Comparison of ENCODE assay signal across 8 mouse cellular contexts in genomic region chr10:75182151-75182774, GRCm38 (mm10). TPM values are rescaled to one million over a fixed set of nuclear protein-coding genes. Genes with fewer than 3 reads are reported as not detected.
DNase-seq lines count a peak whose midpoint lies in the region; ATAC-seq and TF ChIP-seq lines count a peak whose summit lies in the region.

No protein-coding gene starts in this region.

- no peak overlapping the region for H3K4me2 ChIP-seq in limb, embryonic 12.5 days
- H3K4me2 ChIP-seq in midbrain, postnatal 0 days (ENCODE audit: low read depth, low read length, poor library complexity, severe bottlenecking) = no peak overlapping the region

- intact Hi-C loops in heart, adult 2 months (cut with DNase I) = loop anchor here (1.0 kb wide), 4 partner anchors 69 to 304 kb away; no protein-coding TSS in a partner anchor

- TF ChIP-seq CTCF in heart, adult 2 months (IDR thresholded peaks at IDR 0.05) = no peak; the same call in 1 of the 2 replicates
- peak; percentile 92 for TF ChIP-seq CTCF in midbrain, postnatal 0 days (IDR thresholded peaks at IDR 0.05)

- TF ChIP-seq EP300 in heart, adult 2 months (IDR thresholded peaks at IDR 0.05; ENCODE audit: insufficient read depth, low read depth, low read length) = peak; percentile 88

- no peak overlapping the region for H3K27ac ChIP-seq in heart, adult 2 months
- H3K27ac ChIP-seq in heart, embryonic 10.5 days = no peak overlapping the region
- H3K27ac ChIP-seq in limb, embryonic 12.5 days = peak overlapping the region; percentile 53; the same call in 1 of the 2 replicates
- H3K27ac ChIP-seq in midbrain, postnatal 0 days (ENCODE audit: low read depth, low read length) = no peak overlapping the region

- no peak for TF ChIP-seq POLR2A in heart, adult 2 months (IDR thresholded peaks at IDR 0.05; ENCODE audit: insufficient read depth, low read depth, low read length)

- ATAC-seq in limb, embryonic 12.5 days (ENCODE audit: insufficient number of reproducible peaks, insufficient read depth, low FRiP score, low TSS enrichment, low read depth) = peak; percentile 46; the same call in 1 of the 2 replicates
- peak; percentile 60 for ATAC-seq in midbrain, postnatal 0 days (ENCODE audit: low FRiP score)

- no peaks in the 10 kb centered on the region for H3K79me2 ChIP-seq in heart, adult 2 months (replicated peaks; ENCODE audit: control insufficient read depth, insufficient read depth, low read length)

- no peaks in the 10 kb centered on the region for H3K27me3 ChIP-seq in heart, adult 2 months (ENCODE audit: control insufficient read depth, insufficient read depth, low read length)
- no peaks in the 10 kb centered on the region for H3K27me3 ChIP-seq in heart, embryonic 10.5 days (ENCODE audit: insufficient read depth, poor library complexity, severe bottlenecking)
- no peaks in the 10 kb centered on the region for H3K27me3 ChIP-seq in limb, embryonic 12.5 days
- H3K27me3 ChIP-seq in midbrain, postnatal 0 days (ENCODE audit: insufficient read depth, low read length) = no peaks in the 10 kb centered on the region

- no peaks in the 10 kb centered on the region; the same call in 1 of the 2 replicates for H3K4me1 ChIP-seq in heart, adult 2 months (ENCODE audit: control insufficient read depth, insufficient read depth, low read length)
- peaks cover 13% of the 10 kb centered on the region for H3K4me1 ChIP-seq in heart, embryonic 10.5 days
- H3K4me1 ChIP-seq in limb, embryonic 12.5 days (replicated peaks) = no peaks in the 10 kb centered on the region
- H3K4me1 ChIP-seq in midbrain, postnatal 0 days (ENCODE audit: insufficient read depth, low read length) = no peaks in the 10 kb centered on the region

- H3K9me3 ChIP-seq in heart, embryonic 10.5 days = no peaks in the 10 kb centered on the region
- no peaks in the 10 kb centered on the region for H3K9me3 ChIP-seq in limb, embryonic 12.5 days
- no peaks in the 10 kb centered on the region for H3K9me3 ChIP-seq in midbrain, postnatal 0 days (ENCODE audit: low read length)

- H3K36me3 ChIP-seq in heart, adult 2 months (ENCODE audit: control insufficient read depth, insufficient read depth, low read length) = no peaks in the 10 kb centered on the region
- H3K36me3 ChIP-seq in heart, embryonic 10.5 days = peaks cover 81% of the 10 kb centered on the region
- H3K36me3 ChIP-seq in limb, embryonic 12.5 days = peaks cover 77% of the 10 kb centered on the region
- peaks cover 57% of the 10 kb centered on the region for H3K36me3 ChIP-seq in midbrain, postnatal 0 days (ENCODE audit: insufficient read depth, low read length)

- H3K9ac ChIP-seq in heart, adult 2 months (ENCODE audit: low read depth, low read length) = no peak overlapping the region
- no peak overlapping the region for H3K9ac ChIP-seq in limb, embryonic 12.5 days (replicated peaks)
- no peak overlapping the region for H3K9ac ChIP-seq in midbrain, postnatal 0 days (replicated peaks; ENCODE audit: low read length, poor library complexity, severe bottlenecking)

- H3K4me3 ChIP-seq in heart, adult 2 months = no peak overlapping the region
- H3K4me3 ChIP-seq in heart, embryonic 10.5 days = no peak overlapping the region
- no peak overlapping the region for H3K4me3 ChIP-seq in limb, embryonic 12.5 days (replicated peaks)
- H3K4me3 ChIP-seq in midbrain, postnatal 0 days (ENCODE audit: low read depth, low read length) = no peak overlapping the region

- 24% methylated on average over 14 of the region's 14 CpGs for WGBS in heart, adult 2 months
- 43% methylated on average over 14 of the region's 14 CpGs for WGBS in heart, embryonic 10.5 days
- WGBS in limb, embryonic 12.5 days = 39% methylated on average over 14 of the region's 14 CpGs
- WGBS in midbrain, postnatal 0 days = 47% methylated on average over 14 of the region's 14 CpGs

- peak; percentile 73 to 83 for DNase-seq in heart, adult 2 months
- DNase-seq in heart, embryonic 10.5 days (ENCODE audit: low spot score) = no peak
- peak; percentile 87 to 88 for DNase-seq in cerebellum, postnatal 14 days
- DNase-seq in gastrocnemius, adult 18-20 months (ENCODE audit: low spot score) = peak; percentile 76
- peak; percentile 79 for DNase-seq in kidney, adult 18-20 months
- peak; percentile 71 for DNase-seq in midbrain, postnatal 0 days (ENCODE audit: low spot score)
- DNase-seq in spleen, postnatal 14 days (ENCODE audit: low spot score in 2 of 2) = peak; percentile 43 to 70

RNA-seq across cellular contexts. Expression of gene Specc1l, which starts 29.6 kb away (rescaled TPM):
- 10 to 100 TPM; 37.9 to 39.6 TPM for total RNA-seq in heart, adult 2 months (2021)
- polyA plus RNA-seq in heart, adult 2 months (2012; rRNA removed) = 17.4 and 17.9 TPM in 2 replicates
- 27.4 and 27.5 TPM in 2 replicates for polyA plus RNA-seq in heart, embryonic 10.5 days (2016; fragmentation: Nextera tagmentation; extraction: Ambion mirVana)
- total RNA-seq in gastrocnemius, adult 18-20 months (2021) = 10 to 100 TPM; 42.0 to 45.8 TPM
- 49.8 and 50.8 TPM in 2 replicates for polyA plus RNA-seq in limb, embryonic 12.5 days (2016; fragmentation: Nextera tagmentation; extraction: Ambion mirVana)
- total RNA-seq in midbrain, postnatal 0 days (2014; rRNA removed) = 37.5 and 52.8 TPM in 2 replicates
- polyA plus RNA-seq in midbrain, postnatal 0 days (2015; fragmentation: Nextera tagmentation; extraction: Ambion mirVana) = 21.1 and 23.6 TPM in 2 replicates
